Mouse (Mus musculus) heart, adult 9 months (tissue): Measurements from ENCODE around the gene Matn4.

Experiments used
- DNase-seq, 2 experiments: peaks; one replicate each; pipeline ENCODE4 v3.0.0; 2022; ENCODE audit warnings: low spot score in 2 of 2

The Matn4 gene

GRCm38 (mm10) chr2:164436215-164436913 is 31.4 kb upstream of the Matn4 start:
- DNase-seq: no peak

GRCm38 (mm10) chr2:164435216-164436090 is 30.5 kb upstream of the Matn4 start:
- DNase-seq: no peak

- no peak for DNase-seq
Measured at GRCm38 (mm10) chr2:164434681-164435080, 29.7 kb upstream of the Matn4 start.

- DNase-seq: no peak
Measured at GRCm38 (mm10) chr2:164433278-164433895, 28.4 kb upstream of the Matn4 start.

GRCm38 (mm10) chr2:164432541-164433191 is 27.7 kb upstream of the Matn4 start:
- peak in 1 of 2 experiments; percentile 29 for DNase-seq

- DNase-seq: no peak
Measured at GRCm38 (mm10) chr2:164431676-164432465, 26.9 kb upstream of the Matn4 start.

- DNase-seq: no peak
Measured at GRCm38 (mm10) chr2:164430697-164431096, 25.7 kb upstream of the Matn4 start.

GRCm38 (mm10) chr2:164429881-164430615 is 25.1 kb upstream of the Matn4 start:
- no peak for DNase-seq

GRCm38 (mm10) chr2:164428451-164428850 is 23.5 kb upstream of the Matn4 start:
- no peak for DNase-seq

- DNase-seq: no peak
Measured at GRCm38 (mm10) chr2:164426952-164427351, 22.0 kb upstream of the Matn4 start.

- DNase-seq: no peak
Measured at GRCm38 (mm10) chr2:164426121-164426520, 21.2 kb upstream of the Matn4 start.

- no peak for DNase-seq
Measured at GRCm38 (mm10) chr2:164425401-164425800, 20.4 kb upstream of the Matn4 start.

- DNase-seq: no peak
Measured at GRCm38 (mm10) chr2:164424406-164424805, 19.4 kb upstream of the Matn4 start.

- DNase-seq: no peak
Measured at GRCm38 (mm10) chr2:164423464-164423863, 18.5 kb upstream of the Matn4 start.

GRCm38 (mm10) chr2:164422675-164423393 is 17.9 kb upstream of the Matn4 start:
- DNase-seq: no peak

GRCm38 (mm10) chr2:164421979-164422378 is 17.0 kb upstream of the Matn4 start:
- no peak for DNase-seq

GRCm38 (mm10) chr2:164421306-164421705 is 16.3 kb upstream of the Matn4 start:
- DNase-seq: no peak

- no peak for DNase-seq
Measured at GRCm38 (mm10) chr2:164419489-164419888, 14.5 kb upstream of the Matn4 start.

- no peak for DNase-seq
Measured at GRCm38 (mm10) chr2:164418308-164418875, 13.4 kb upstream of the Matn4 start.
